Mouse (Mus musculus): ENCODE measurements around the gene Itprip. TPM values are rescaled to one million over a fixed set of nuclear protein-coding genes. Genes with fewer than 3 reads are reported as not detected.
A peak's percentile ranks its signal among the peaks of the same experiment; 100 is the strongest.

Itprip gene
- polyA plus RNA-seq, 1 experiment, result 14.9 TPM

DNA sequence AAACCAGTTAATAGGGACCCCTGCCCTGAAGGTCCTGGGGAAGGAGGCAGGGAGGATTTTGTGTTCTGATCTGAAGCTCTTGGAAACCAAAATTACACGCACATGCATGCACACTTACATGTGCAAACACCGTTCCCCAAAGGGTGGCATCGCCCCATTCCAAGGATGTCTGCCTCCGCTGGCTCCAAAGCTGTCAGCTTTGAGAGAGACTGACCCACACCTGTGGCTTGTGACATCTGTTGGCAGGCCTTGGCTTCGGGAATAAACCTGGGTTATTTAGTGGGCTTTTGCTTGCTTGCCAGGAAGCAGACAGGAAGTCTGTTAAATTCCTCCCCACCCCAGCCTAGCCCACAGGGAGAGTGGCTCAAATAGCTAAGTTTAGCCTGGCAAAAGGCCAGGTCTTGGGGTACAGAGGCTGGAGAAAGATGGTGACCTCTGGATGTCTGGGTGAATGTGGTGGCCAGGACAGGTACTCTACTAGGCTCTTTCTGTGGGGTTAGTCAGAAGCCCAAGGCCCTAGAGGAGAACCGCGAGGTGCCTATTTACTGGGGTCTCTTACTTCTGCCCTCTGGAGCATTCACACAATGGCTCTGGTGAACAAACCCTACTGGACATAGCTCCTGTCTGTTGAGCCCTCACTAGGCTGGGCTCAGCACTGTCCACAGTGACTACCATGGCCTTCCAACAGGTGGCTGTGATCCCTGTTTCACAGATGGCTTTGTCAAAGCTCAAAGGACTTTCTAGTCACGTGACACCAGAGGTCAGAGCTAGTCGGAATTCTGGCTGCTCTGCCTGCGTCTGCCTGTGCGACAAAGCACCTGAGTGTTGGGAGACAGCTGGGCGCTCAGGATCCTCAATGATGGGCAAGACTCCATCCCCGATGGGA is 16.5 kb downstream of the Itprip start:
- Histone ChIP-seq H3K4me1 (ENCODE audit: control insufficient read depth, insufficient read depth, low read length) (peaks cover 13% of the 10 kb centered on the region), H3K27ac (ENCODE audit: control insufficient read depth, insufficient read depth, low read depth, low read length, poor library complexity) (no peak overlapping the region), H3K4me3 (replicated peaks; ENCODE audit: control insufficient read depth, low read depth, low read length) (no peak overlapping the region)
- 49% methylated on average over 13 of the region's 13 CpGs for WGBS
- TF ChIP-seq POLR2A (IDR thresholded peaks at IDR 0.05; ENCODE audit: borderline replicate concordance, control insufficient read depth, low read depth, low read length) (no peak), CTCF (IDR thresholded peaks at IDR 0.05; ENCODE audit: control insufficient read depth, insufficient read depth, low read length) (no peak)

- no peak overlapping the region for H3K4me3 ChIP-seq (replicated peaks; ENCODE audit: control insufficient read depth, low read depth, low read length)
- no peak overlapping the region for H3K27ac ChIP-seq (ENCODE audit: control insufficient read depth, insufficient read depth, low read depth, low read length, poor library complexity)
- TF ChIP-seq POLR2A (IDR thresholded peaks at IDR 0.05; ENCODE audit: borderline replicate concordance, control insufficient read depth, low read depth, low read length) (no peak), CTCF (IDR thresholded peaks at IDR 0.05; ENCODE audit: control insufficient read depth, insufficient read depth, low read length) (no peak)
- 70% methylated on average over 10 of the region's 10 CpGs for WGBS
- H3K4me1 ChIP-seq (ENCODE audit: control insufficient read depth, insufficient read depth, low read length), result peaks cover 10% of the 10 kb centered on the region
These were observed 18.5 kb downstream of the Itprip start for GRCm38 (mm10) chr19:47900558-47900957.

- peaks cover 7% of the 10 kb centered on the region; the same call in 1 of the 2 replicates for H3K4me1 ChIP-seq (ENCODE audit: control insufficient read depth, insufficient read depth, low read length)
These were observed 19.1 kb downstream of the Itprip start for GRCm38 (mm10) chr19:47900012-47900411.

DNA sequence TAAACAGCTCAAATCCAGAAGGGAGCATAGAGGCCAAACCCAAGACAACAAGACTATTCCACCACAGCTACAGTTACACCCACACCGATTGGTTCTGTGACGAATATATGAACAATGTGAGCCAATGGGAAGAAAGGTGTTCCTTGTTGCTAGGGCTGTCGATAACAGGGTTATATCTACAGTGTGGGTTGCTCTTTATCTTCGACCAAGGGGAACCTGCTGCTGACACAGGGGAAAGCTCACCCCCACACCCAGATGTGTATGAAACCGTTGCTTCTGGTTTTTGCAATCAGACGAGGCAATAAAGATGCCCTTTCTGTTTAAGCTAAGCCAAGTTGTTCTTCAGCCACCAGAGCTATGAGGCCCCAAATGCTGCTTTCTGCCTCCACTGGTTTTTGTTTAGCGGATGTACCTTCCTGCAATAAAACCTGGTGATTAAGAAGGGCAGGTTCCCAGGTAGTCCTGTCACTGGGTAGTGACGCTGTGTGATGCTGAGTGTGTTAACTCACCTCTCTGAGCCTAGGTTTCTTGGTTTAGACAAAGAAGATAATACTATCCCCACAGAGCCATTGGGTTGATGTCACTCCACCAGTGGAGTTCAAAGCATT is 20.5 kb downstream of the Itprip start:
- WGBS, result 37% methylated on average over 8 of the region's 8 CpGs
- peaks cover 3% of the 10 kb centered on the region; the same call in 1 of the 2 replicates for H3K4me1 ChIP-seq (ENCODE audit: control insufficient read depth, insufficient read depth, low read length)
- no peak overlapping the region for H3K27ac ChIP-seq (ENCODE audit: control insufficient read depth, insufficient read depth, low read depth, low read length, poor library complexity)
- no peak for TF ChIP-seq POLR2A (IDR thresholded peaks at IDR 0.05; ENCODE audit: borderline replicate concordance, control insufficient read depth, low read depth, low read length)
- H3K4me3 ChIP-seq (replicated peaks; ENCODE audit: control insufficient read depth, low read depth, low read length), result no peak overlapping the region

More at GRCm38 (mm10) chr19:47900012-47900411, 19.1 kb downstream of the Itprip start:
- Histone ChIP-seq H3K4me3 (replicated peaks; ENCODE audit: control insufficient read depth, low read depth, low read length) (no peak overlapping the region), H3K27ac (ENCODE audit: control insufficient read depth, insufficient read depth, low read depth, low read length, poor library complexity) (no peak overlapping the region)
- peak; percentile 52; the same call in 1 of the 2 replicates for TF ChIP-seq CTCF (IDR thresholded peaks at IDR 0.05; ENCODE audit: control insufficient read depth, insufficient read depth, low read length)
- TF ChIP-seq POLR2A (IDR thresholded peaks at IDR 0.05; ENCODE audit: borderline replicate concordance, control insufficient read depth, low read depth, low read length), result no peak
- WGBS, result 58% methylated on average over 6 of the region's 6 CpGs

- Histone ChIP-seq H3K27ac (ENCODE audit: control insufficient read depth, insufficient read depth, low read depth, low read length, poor library complexity) (no peak overlapping the region), H3K4me1 (ENCODE audit: control insufficient read depth, insufficient read depth, low read length) (peaks cover 7% of the 10 kb centered on the region), H3K4me3 (replicated peaks; ENCODE audit: control insufficient read depth, low read depth, low read length) (no peak overlapping the region)
- 85% methylated on average over 6 of the region's 6 CpGs for WGBS
- TF ChIP-seq POLR2A (IDR thresholded peaks at IDR 0.05; ENCODE audit: borderline replicate concordance, control insufficient read depth, low read depth, low read length) (no peak), CTCF (IDR thresholded peaks at IDR 0.05; ENCODE audit: control insufficient read depth, insufficient read depth, low read length) (no peak)
These were observed 26.0 kb downstream of the Itprip start for GRCm38 (mm10) chr19:47893092-47893491.

DNA sequence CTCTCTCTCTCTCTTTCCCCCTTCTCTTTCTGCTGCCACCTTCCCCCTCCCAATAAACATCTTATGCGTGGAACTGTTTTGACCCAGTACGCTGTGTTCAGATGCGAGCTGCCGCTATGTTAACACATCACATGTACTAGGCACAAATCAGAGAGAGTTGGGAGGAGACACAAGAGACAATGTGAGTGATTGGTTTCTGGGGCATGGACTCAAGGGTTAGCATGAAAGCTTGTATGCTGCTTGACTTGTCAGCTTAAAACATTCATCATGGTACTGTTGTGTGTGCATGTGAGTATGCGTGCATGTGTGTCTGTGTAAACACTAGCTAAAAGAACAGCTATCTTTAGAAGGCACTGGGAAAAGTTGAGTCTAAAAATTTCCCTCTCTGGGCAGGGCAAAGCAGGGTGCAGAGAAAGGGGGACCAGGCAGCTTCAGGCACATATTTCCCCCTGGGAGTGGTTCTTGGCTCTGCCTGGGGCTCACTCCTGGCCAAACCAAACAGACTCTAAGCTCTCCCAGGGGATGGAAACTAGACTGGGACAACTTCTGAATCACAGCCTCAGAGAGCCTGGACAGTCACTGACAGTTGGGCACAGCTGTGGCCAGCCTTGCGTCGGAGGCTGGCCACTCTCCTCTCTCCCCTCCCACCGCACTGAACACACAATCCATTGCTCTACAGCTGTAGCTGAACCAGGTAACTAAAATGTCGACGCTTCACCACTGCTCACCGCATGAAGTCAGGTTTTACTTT is 27.4 kb downstream of the Itprip start:
- TF ChIP-seq CTCF (IDR thresholded peaks at IDR 0.05; ENCODE audit: control insufficient read depth, insufficient read depth, low read length) (no peak), POLR2A (IDR thresholded peaks at IDR 0.05; ENCODE audit: borderline replicate concordance, control insufficient read depth, low read depth, low read length) (no peak)
- no peak overlapping the region for H3K27ac ChIP-seq (ENCODE audit: control insufficient read depth, insufficient read depth, low read depth, low read length, poor library complexity)
- 85% methylated on average over 11 of the region's 11 CpGs for WGBS
- H3K4me3 ChIP-seq (replicated peaks; ENCODE audit: control insufficient read depth, low read depth, low read length), result no peak overlapping the region
- peaks cover 9% of the 10 kb centered on the region for H3K4me1 ChIP-seq (ENCODE audit: control insufficient read depth, insufficient read depth, low read length)

DNA sequence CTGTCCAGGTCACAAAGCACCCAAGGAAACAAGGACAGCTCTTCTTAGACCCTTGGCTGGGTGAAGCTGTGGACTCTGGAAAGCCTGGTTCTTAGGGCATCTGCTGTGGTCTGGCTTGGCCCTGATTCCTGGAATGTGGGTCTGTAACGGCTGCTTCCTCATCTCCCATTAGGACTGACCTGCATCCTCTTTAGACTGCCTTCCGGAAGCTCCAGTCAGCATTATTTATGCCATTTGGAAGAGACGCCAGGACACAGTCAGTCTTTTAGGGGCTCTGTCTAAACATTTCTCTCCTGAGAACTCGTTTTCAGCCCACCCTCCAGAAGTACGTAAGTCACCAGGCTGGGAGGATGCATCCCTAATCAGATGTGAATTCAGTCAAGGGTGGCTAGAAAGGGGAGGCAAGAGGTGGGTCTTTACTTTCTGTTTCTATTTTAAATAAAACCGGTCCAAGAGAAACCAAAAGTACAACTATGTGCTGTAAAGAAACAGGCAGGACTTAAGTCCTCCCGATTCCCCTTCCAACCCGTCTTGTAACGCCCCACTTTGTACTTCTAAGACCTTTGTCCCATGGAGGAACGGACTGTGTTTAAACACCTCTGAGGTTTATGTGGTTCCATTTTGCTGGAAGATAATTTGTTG is 28.5 kb downstream of the Itprip start:
- Histone ChIP-seq H3K4me1 (ENCODE audit: control insufficient read depth, insufficient read depth, low read length) (peaks cover 9% of the 10 kb centered on the region), H3K27ac (ENCODE audit: control insufficient read depth, insufficient read depth, low read depth, low read length, poor library complexity) (peak overlapping the region; percentile 2; the same call in 1 of the 2 replicates), H3K4me3 (replicated peaks; ENCODE audit: control insufficient read depth, low read depth, low read length) (no peak overlapping the region)
- 7% methylated on average over 10 of the region's 10 CpGs for WGBS
- no peak for TF ChIP-seq CTCF (IDR thresholded peaks at IDR 0.05; ENCODE audit: control insufficient read depth, insufficient read depth, low read length)
- no peak for TF ChIP-seq POLR2A (IDR thresholded peaks at IDR 0.05; ENCODE audit: borderline replicate concordance, control insufficient read depth, low read depth, low read length)
